Mouse (Mus musculus): Measurements from ENCODE around the gene Tecpr1. TPM values are rescaled to one million over a fixed set of nuclear protein-coding genes. Genes with fewer than 3 reads are reported as not detected.

The Tecpr1 gene
- polyA plus RNA-seq, 1 experiment from 2014 or later, result 26.1 TPM

GRCm38 (mm10) chr5:144231410-144231809 lies 8.0 kb upstream of the Tecpr1 start:
- Histone ChIP-seq H3K9me3 (replicated peaks) (no peaks in the 10 kb centered on the region), H3K9ac (no peak overlapping the region), H3K4me2 (replicated peaks) (no peak overlapping the region), H3K27ac (replicated peaks) (no peak overlapping the region), H3K4me1 (no peaks in the 10 kb centered on the region), H3K36me3 (no peaks in the 10 kb centered on the region), H3K27me3 (no peaks in the 10 kb centered on the region), H3K4me3 (replicated peaks) (no peak overlapping the region)
- no peak for ATAC-seq (ENCODE audit: insufficient number of reproducible peaks, low FRiP score, low TSS enrichment, low read depth)
- 72% methylated on average over 1 of the region's 1 CpGs for WGBS

GRCm38 (mm10) chr5:144230216-144230615 lies 6.8 kb upstream of the Tecpr1 start:
- Histone ChIP-seq H3K4me3 (replicated peaks) (no peak overlapping the region), H3K27me3 (no peaks in the 10 kb centered on the region), H3K4me2 (replicated peaks) (no peak overlapping the region), H3K9me3 (replicated peaks) (no peaks in the 10 kb centered on the region), H3K4me1 (no peaks in the 10 kb centered on the region), H3K9ac (no peak overlapping the region), H3K27ac (replicated peaks) (no peak overlapping the region), H3K36me3 (no peaks in the 10 kb centered on the region)
- no peak for ATAC-seq (ENCODE audit: insufficient number of reproducible peaks, low FRiP score, low TSS enrichment, low read depth)
- WGBS, result 88% methylated on average over 7 of the region's 7 CpGs

- H3K9me3 ChIP-seq (replicated peaks), result no peaks in the 10 kb centered on the region
- H3K4me3 ChIP-seq (replicated peaks), result no peak overlapping the region
- no peak overlapping the region for H3K9ac ChIP-seq
- no peak overlapping the region for H3K4me2 ChIP-seq (replicated peaks)
- 30% methylated on average over 11 of the region's 11 CpGs for WGBS
- no peaks in the 10 kb centered on the region for H3K36me3 ChIP-seq
- no peak overlapping the region for H3K27ac ChIP-seq (replicated peaks)
- no peak for ATAC-seq (ENCODE audit: insufficient number of reproducible peaks, low FRiP score, low TSS enrichment, low read depth)
- peaks cover 21% of the 10 kb centered on the region for H3K4me1 ChIP-seq
- no peaks in the 10 kb centered on the region for H3K27me3 ChIP-seq
These were observed 2.8 kb upstream of the Tecpr1 start for GRCm38 (mm10) chr5:144226220-144226619.

- peak overlapping the region; percentile 69 for H3K9ac ChIP-seq
- peak overlapping the region; percentile 75 for H3K4me2 ChIP-seq (replicated peaks)
- no peaks in the 10 kb centered on the region for H3K9me3 ChIP-seq (replicated peaks)
- H3K4me3 ChIP-seq (replicated peaks), result peak overlapping the region; percentile 74
- no peaks in the 10 kb centered on the region for H3K27me3 ChIP-seq
- whole genome bisulfite sequencing, result 20% methylated on average over 18 of the region's 18 CpGs
- no peaks in the 10 kb centered on the region for H3K36me3 ChIP-seq
- peaks cover 21% of the 10 kb centered on the region for H3K4me1 ChIP-seq
- ATAC-seq (ENCODE audit: insufficient number of reproducible peaks, low FRiP score, low TSS enrichment, low read depth), result no peak
- H3K27ac ChIP-seq (replicated peaks), result peak overlapping the region; percentile 83
These were observed 743 bp upstream of the Tecpr1 start for GRCm38 (mm10) chr5:144223899-144224816.

GRCm38 (mm10) chr5:144222811-144223502 lies 458 bp downstream of the Tecpr1 start:
- WGBS, result 2% methylated on average over 25 of the region's 25 CpGs
- H3K4me1 ChIP-seq, result peaks cover 21% of the 10 kb centered on the region
- peak overlapping the region; percentile 75 for H3K4me2 ChIP-seq (replicated peaks)
- ATAC-seq (ENCODE audit: insufficient number of reproducible peaks, low FRiP score, low TSS enrichment, low read depth), result peak; percentile 37
- H3K36me3 ChIP-seq, result no peaks in the 10 kb centered on the region
- H3K27ac ChIP-seq (replicated peaks), result peak overlapping the region; percentile 72
- peak overlapping the region; percentile 74 for H3K4me3 ChIP-seq (replicated peaks)
- peak overlapping the region; percentile 65 for H3K9ac ChIP-seq
- no peaks in the 10 kb centered on the region for H3K9me3 ChIP-seq (replicated peaks)
- H3K27me3 ChIP-seq, result no peaks in the 10 kb centered on the region

- H3K36me3 ChIP-seq, result 0 out of 2 replicates have a peak, but pooled peaks cover 9% of the 10 kb centered on the region
- H3K27ac ChIP-seq (replicated peaks), result no peak overlapping the region
- no peaks in the 10 kb centered on the region for H3K27me3 ChIP-seq
- WGBS, result 54% methylated on average over 4 of the region's 4 CpGs
- no peak overlapping the region for H3K4me2 ChIP-seq (replicated peaks)
- H3K9ac ChIP-seq, result no peak overlapping the region
- ATAC-seq (ENCODE audit: insufficient number of reproducible peaks, low FRiP score, low TSS enrichment, low read depth), result no peak
- no peaks in the 10 kb centered on the region for H3K9me3 ChIP-seq (replicated peaks)
- no peak overlapping the region for H3K4me3 ChIP-seq (replicated peaks)
- peaks cover 21% of the 10 kb centered on the region for H3K4me1 ChIP-seq
These were observed 2.1 kb downstream of the Tecpr1 start for GRCm38 (mm10) chr5:144221305-144221704.

GRCm38 (mm10) chr5:144219936-144220335 lies 3.5 kb downstream of the Tecpr1 start:
- H3K4me1 ChIP-seq, result peaks cover 21% of the 10 kb centered on the region
- H3K4me3 ChIP-seq (replicated peaks), result no peak overlapping the region
- 0 out of 2 replicates have a peak, but pooled peaks cover 15% of the 10 kb centered on the region for H3K36me3 ChIP-seq
- H3K27me3 ChIP-seq, result no peaks in the 10 kb centered on the region
- no peaks in the 10 kb centered on the region for H3K9me3 ChIP-seq (replicated peaks)
- 86% methylated on average over 5 of the region's 5 CpGs for WGBS
- no peak overlapping the region for H3K4me2 ChIP-seq (replicated peaks)
- H3K9ac ChIP-seq, result no peak overlapping the region
- H3K27ac ChIP-seq (replicated peaks), result no peak overlapping the region
- no peak for ATAC-seq (ENCODE audit: insufficient number of reproducible peaks, low FRiP score, low TSS enrichment, low read depth)

- H3K9me3 ChIP-seq (replicated peaks), result no peaks in the 10 kb centered on the region
- 44% methylated on average over 12 of the region's 12 CpGs for WGBS
- H3K27me3 ChIP-seq, result no peaks in the 10 kb centered on the region
- no peak overlapping the region for H3K27ac ChIP-seq (replicated peaks)
- peaks cover 17% of the 10 kb centered on the region for H3K4me1 ChIP-seq
- ATAC-seq (ENCODE audit: insufficient number of reproducible peaks, low FRiP score, low TSS enrichment, low read depth), result no peak
- no peak overlapping the region for H3K4me2 ChIP-seq (replicated peaks)
- 0 out of 2 replicates have a peak, but pooled peaks cover 19% of the 10 kb centered on the region for H3K36me3 ChIP-seq
- H3K9ac ChIP-seq, result no peak overlapping the region
- H3K4me3 ChIP-seq (replicated peaks), result no peak overlapping the region
These were observed 4.1 kb downstream of the Tecpr1 start for GRCm38 (mm10) chr5:144219306-144219705.

GRCm38 (mm10) chr5:144218061-144218460 lies 5.4 kb downstream of the Tecpr1 start:
- Histone ChIP-seq H3K4me2 (replicated peaks) (no peak overlapping the region), H3K4me3 (replicated peaks) (no peak overlapping the region), H3K4me1 (peaks cover 13% of the 10 kb centered on the region), H3K27ac (replicated peaks) (no peak overlapping the region), H3K36me3 (peaks cover 30% of the 10 kb centered on the region; the same call in 1 of the 2 replicates), H3K9ac (no peak overlapping the region), H3K27me3 (no peaks in the 10 kb centered on the region), H3K9me3 (replicated peaks) (no peaks in the 10 kb centered on the region)
- 89% methylated on average over 7 of the region's 7 CpGs for WGBS
- ATAC-seq (ENCODE audit: insufficient number of reproducible peaks, low FRiP score, low TSS enrichment, low read depth), result no peak

GRCm38 (mm10) chr5:144215992-144216391 lies 7.4 kb downstream of the Tecpr1 start:
- H3K9me3 ChIP-seq (replicated peaks), result no peaks in the 10 kb centered on the region
- H3K27me3 ChIP-seq, result no peaks in the 10 kb centered on the region
- H3K36me3 ChIP-seq, result peaks cover 42% of the 10 kb centered on the region; the same call in 1 of the 2 replicates
- no peak overlapping the region for H3K9ac ChIP-seq
- no peak for ATAC-seq (ENCODE audit: insufficient number of reproducible peaks, low FRiP score, low TSS enrichment, low read depth)
- H3K4me1 ChIP-seq, result no peaks in the 10 kb centered on the region
- no peak overlapping the region for H3K4me3 ChIP-seq (replicated peaks)
- 80% methylated on average over 2 of the region's 2 CpGs for WGBS
- H3K27ac ChIP-seq (replicated peaks), result no peak overlapping the region
- no peak overlapping the region for H3K4me2 ChIP-seq (replicated peaks)

GRCm38 (mm10) chr5:144214453-144214852 lies 9.0 kb downstream of the Tecpr1 start:
- Histone ChIP-seq H3K27ac (replicated peaks) (no peak overlapping the region), H3K9me3 (replicated peaks) (no peaks in the 10 kb centered on the region), H3K27me3 (no peaks in the 10 kb centered on the region), H3K4me1 (no peaks in the 10 kb centered on the region), H3K4me3 (replicated peaks) (no peak overlapping the region), H3K4me2 (replicated peaks) (no peak overlapping the region), H3K9ac (no peak overlapping the region), H3K36me3 (peaks cover 58% of the 10 kb centered on the region; the same call in 1 of the 2 replicates)
- ATAC-seq (ENCODE audit: insufficient number of reproducible peaks, low FRiP score, low TSS enrichment, low read depth), result no peak
- WGBS, result 29% methylated on average over 7 of the region's 7 CpGs
